Mouse (Mus musculus) spleen, adult 18-20 months (tissue): ENCODE results near the gene Cep63.

Experiments
- DNase-seq, 2 experiments: peaks; one replicate each; pipeline ENCODE4 v3.0.0; 2022; ENCODE audit warnings: mixed read lengths in 2 of 2

Gene Cep63

DNA sequence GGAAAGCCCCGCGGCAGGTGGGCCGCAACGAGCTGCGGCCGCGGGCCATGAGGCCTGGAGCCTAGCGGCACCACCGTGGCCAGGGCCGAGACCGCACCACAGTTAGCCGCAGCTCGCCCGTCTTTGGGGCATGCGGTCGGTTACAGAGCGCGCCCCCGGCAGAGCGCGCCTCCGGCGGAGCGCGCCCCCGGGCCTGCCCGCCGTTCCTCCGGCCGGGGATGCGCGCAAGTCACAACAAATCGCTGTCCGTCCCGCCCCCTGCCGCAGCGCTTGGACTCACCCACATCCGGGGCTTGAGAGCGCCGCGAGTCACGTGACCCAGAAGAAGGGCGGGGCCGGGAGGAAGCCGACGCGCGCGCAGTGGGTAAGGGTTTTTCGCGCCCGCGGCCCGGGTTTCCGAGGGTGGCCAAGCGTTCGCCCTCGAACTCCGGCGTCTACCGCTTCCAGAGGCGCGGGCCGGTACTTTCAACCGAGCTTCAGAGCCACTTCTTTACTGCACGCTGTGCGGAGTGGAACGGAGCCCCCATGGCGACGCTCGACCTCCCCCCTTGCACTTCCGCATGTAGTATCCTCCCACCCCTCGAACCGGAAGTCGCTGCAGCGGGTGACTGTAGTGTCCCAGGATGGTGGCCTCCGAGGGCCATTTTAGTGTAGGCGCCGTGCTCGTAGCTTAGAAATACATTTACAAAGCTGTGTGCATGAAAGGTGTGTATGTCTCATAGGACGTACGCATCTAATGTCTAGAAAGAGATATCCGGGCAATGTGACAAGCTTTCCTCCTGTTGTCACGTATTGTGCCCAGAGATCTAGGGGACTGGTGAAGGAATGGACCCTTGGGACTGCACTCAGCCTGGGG lies at the start of gene Cep63, which contains the start of gene Anapc13:
Gene Cep63, minus strand, starts transcription at position 552 of the 856 bp plus-strand sequence.
Gene Anapc13, plus strand, starts transcription at position 314 of the 856 bp plus-strand sequence.
- DNase-seq, result peak; percentile 95 to 98

DNA sequence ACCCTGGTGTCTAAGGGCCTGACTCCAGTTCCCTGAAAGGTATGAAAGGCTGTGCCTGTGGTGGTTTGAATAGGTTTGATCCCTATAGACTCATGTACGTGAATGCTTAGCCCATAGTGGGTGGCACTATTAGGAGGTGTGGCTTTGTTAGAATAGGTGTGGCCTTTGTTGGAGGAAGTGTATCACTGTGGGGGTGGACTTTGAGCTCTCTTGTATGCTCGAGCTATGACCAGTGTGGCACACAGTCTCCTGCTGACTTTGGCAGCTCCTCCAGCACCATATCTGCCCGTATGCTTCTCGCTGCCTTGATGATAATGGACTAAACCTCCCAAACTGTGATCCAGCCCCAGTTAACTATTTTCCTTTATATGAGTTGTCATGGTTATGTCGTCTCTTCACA lies 49.6 kb upstream of the Cep63 start:
- DNase-seq, result no peak

DNA sequence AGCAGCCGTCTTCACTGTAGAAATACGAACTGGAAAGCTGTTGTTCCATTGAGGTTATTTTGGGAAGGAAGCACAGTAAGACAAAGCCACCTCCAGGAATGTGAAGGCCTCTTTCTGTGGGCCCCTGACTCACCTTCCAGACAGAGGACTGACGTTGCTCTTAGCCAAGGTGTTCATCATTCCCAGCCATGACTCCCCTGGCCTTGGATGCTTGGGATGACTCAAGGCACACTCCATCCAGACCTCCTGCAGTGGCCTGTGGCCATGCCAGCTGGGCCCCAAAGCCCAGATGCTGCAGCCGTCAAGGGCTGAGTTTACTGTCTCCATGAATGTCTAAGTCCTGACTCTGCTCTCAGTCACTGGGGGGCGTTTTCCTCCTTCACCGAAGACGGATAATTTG lies 47.0 kb upstream of the Cep63 start:
- no peak for DNase-seq

DNA sequence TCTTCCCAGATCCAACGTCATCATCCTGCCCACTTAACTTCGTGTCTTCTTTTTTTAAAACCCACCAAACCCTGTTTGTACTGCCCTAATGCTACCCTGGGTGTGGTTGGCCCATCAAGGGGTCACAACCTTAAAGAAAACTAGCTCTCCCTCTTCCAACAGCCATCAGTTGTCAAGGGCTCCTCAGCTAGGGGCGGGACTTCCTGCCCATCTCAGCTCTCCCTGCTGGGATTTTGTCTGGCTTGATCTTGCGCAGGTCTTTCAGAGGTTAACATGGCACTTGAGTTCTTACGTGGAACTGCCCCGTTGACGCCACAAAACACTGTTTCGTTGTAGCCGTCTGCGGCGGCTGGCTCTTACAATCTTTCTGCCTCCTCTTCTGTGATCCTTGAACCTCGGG lies 42.6 kb upstream of the Cep63 start:
- DNase-seq, result no peak

DNA sequence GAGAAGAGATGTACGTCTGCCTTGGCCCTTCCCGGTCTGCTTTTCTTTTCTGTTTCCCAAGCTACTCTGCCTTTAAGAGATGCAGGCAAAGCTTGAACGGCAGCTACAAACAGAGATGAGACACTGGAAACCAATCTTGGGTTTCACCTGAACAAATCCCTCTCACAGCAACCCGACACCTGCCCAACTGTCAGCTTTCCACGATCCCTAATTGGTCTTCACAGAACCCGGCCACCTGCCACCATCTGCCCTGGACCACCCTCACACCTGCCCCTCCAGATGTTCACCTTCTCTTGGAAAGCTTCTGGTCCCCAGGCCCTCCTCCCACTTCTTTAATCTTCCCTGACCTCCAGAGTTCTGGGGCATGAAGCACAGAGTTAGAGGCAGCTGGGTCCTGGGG lies 41.8 kb upstream of the Cep63 start:
- no peak for DNase-seq

DNA sequence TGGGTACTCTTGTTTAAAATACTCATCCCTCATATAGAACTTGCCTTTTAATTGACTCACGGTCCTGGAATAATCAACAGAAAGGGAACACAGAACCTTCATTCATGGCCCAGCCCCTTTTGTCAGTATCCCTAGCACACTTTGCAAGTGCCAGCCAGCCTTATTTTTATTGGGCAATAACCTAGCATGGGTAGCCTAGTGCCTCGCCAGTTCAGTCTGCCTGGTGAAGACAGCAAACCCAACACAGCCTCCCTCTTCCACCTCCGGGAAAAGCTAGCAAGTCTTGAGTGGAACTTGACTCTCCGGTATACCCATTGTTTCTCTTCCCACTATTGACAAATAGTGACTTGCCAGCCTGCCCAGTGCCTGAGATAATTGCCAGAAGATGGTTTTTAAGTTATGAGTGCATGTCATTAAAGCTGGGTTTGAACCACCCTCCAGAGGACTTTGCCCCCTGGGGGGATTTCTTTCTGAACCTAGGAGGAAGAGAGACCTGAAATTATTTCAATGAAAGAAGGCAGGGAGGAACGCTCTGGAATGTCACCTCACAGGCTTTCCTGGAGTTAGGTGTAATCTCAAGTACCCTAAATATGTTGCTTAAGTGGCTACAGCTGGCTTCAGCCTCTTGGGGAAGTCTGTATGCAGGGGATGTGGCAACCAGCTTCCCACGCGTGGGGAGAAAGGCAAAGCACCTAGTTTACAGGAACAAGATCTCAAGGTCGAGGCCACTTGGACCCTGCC lies 30.2 kb upstream of the Cep63 start:
- DNase-seq, result no peak

- DNase-seq, result no peak
Observed at GRCm38 (mm10) chr9:102651199-102651720, 24.9 kb upstream of the Cep63 start.

DNA sequence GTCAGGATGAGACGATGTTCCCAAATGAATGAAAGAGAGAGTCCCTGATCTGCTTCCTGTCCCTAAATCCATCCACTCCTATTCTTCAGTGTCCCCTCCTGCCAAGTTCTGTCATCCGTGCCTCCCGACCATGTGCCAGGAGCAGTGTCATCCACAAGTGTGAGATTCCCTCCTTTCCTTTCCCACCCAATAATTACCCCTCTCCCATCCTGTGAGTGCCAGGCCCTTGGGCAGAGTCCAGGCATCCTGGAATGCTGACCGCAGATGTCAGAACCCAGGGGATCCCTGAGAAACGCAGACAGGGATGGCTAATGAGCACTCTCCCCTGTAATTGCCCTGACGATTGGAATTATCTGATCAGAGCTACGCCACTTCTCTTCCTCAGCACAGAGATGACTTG lies 24.3 kb upstream of the Cep63 start:
- DNase-seq, result no peak

- DNase-seq, result no peak
Observed at GRCm38 (mm10) chr9:102649917-102650527, 23.7 kb upstream of the Cep63 start.

DNA sequence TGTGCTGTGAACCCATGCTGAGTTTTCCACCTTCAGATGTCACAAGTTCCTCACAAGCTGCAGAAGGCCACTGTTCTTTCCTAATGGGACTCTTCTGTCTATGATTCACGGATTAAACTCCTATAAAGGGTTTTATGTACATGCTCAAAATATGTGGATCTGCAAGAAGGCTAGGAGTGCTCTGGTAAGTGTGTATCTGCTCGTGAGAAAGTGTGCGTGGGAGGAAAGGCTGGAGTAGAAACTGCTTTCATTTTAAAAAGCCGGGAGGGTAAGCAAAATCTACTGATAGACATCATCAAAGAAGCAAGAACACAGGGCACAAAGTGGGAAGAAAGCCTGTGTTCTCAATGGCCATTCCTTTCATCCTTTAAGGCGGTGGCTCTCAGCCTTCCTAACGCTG lies 20.7 kb upstream of the Cep63 start:
- no peak for DNase-seq

GRCm38 (mm10) chr9:102645119-102645695 lies 18.9 kb upstream of the Cep63 start:
- no peak for DNase-seq

GRCm38 (mm10) chr9:102643486-102644101 lies 17.3 kb upstream of the Cep63 start:
- no peak for DNase-seq

- DNase-seq, result no peak
Observed at GRCm38 (mm10) chr9:102643071-102643485, 16.7 kb upstream of the Cep63 start.

DNA sequence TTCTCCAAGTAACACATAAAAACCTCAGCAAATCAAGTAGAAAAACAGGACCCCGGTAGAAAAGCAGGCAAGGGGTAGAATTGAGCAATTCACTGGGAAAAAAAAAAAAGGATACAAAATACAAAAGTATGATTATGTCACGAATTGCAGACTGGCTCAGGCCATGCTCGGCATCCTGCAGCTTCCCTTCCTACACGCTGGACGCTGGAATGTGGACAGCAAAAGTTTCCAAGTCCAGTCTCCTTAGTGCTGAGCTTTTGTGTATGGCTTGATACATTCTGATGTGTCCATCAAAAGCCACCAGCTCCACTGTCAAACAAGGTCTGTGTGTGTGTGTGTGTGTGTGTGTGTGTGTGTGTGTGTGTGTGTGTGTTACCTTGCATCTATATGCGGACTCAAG lies 15.2 kb upstream of the Cep63 start:
- DNase-seq, result no peak

GRCm38 (mm10) chr9:102639510-102639909 lies 13.2 kb upstream of the Cep63 start:
- no peak for DNase-seq

DNA sequence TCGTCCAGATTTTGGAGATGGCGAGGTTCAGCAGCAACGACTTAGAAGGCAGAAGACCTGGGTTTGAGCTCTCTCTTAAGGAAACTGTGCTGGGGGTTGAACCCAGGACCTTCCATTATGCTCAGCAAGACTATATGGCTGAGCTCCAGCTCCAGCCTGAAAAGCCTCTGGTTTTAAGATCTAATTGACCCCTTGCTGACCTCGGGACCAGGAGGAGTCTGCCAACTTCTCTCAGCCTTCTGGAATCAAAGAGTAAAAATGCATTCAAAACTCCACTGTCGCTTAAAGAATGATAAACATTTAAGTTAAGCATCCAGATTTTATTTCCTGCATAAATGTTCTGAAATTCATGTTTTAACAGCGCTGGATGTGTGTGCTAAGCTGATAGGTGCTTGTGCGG lies 12.6 kb upstream of the Cep63 start:
- no peak for DNase-seq

GRCm38 (mm10) chr9:102637115-102637514 lies 10.8 kb upstream of the Cep63 start:
- no peak for DNase-seq

DNA sequence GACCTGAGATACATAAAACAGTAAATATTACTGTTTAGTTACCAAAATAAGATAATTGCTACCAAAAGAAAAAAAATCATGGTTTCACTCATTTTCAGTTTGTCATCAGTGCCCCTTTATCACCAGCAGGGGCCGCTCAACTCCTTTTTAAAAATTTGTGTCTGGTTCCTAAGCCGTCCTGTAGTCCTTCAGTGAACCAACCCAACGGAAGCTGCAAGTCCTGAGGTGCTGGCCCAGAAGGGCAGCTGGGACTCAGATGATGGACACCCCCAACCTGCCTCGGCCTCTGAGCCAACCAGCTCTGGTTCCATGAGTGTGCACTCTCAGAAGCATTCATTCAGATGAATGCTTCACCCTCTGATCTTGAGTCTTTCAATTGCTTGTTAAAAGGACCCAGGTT lies 10.2 kb upstream of the Cep63 start:
- peak in 1 of 2 experiments; percentile 56 for DNase-seq

DNA sequence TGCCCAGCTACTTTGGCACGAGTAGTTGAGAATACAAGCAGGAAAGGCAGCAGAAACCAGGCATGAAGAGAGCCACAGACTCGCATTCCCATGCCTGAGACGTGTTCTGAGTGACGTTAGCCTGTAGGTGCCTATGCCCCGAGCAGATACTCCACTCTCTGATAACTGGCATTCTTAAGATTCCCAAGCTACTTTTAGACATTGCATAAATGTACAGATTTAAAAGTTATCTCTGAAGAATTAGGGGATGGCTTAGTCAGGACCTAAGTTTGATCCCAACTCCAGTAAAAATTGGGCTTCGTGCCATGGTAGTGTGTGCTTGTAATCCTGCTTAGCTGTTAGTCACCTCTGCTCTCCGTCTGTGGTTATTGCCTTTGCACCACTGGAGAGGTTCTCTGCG lies 8.1 kb upstream of the Cep63 start:
- no peak for DNase-seq

GRCm38 (mm10) chr9:102632923-102633537 lies 6.7 kb upstream of the Cep63 start:
- peak in 1 of 2 experiments; percentile 42 for DNase-seq

- DNase-seq, result no peak
Observed at GRCm38 (mm10) chr9:102632173-102632572, 5.8 kb upstream of the Cep63 start.

DNA sequence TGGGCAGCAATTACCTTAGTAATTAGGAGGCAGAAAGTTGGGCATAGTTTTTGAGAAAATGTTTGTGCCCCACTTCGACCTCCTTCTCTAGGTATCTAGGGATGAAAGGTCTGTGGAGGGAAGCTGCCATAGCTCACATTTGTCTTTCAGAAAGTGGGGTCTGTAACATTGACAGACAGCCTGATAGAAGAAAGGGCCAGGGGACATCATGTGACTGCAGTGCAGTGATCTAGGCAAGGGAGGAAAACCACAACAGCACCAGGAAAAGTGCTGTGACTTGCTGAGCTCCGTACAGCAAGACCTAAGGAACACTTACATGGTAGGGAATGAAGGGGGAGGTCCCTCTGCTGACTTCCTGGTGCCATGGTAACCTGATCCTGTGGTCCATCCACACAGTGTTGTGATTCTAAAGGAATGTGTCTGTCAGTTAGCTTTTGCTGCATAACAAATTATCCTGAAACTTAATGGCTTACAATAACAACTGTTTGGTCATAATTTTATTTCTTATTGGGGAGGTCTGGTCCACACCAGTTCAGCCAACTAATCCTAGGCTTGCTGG lies 5.3 kb upstream of the Cep63 start:
- no peak for DNase-seq
